Mouse (Mus musculus): Measurements from ENCODE around the gene Nme9. TPM values are rescaled to one million over a fixed set of nuclear protein-coding genes. Genes with fewer than 3 reads are reported as not detected.

Nme9 gene
- polyA plus RNA-seq, 1 experiment: not detected

- Histone ChIP-seq H3K4me2 (ENCODE audit: low read depth) (no peak overlapping the region), H3K79me2 (ENCODE audit: control insufficient read depth, insufficient read depth) (no peaks in the 10 kb centered on the region), H3K4me3 (no peak overlapping the region), H3K36me3 (ENCODE audit: control insufficient read depth, insufficient read depth) (peaks cover 22% of the 10 kb centered on the region), H3ac (ENCODE audit: control insufficient read depth, insufficient read length) (no peak overlapping the region), H3K27me3 (ENCODE audit: control insufficient read depth, insufficient read depth, insufficient read length) (no peaks in the 10 kb centered on the region)
- TF ChIP-seq CEBPB (IDR thresholded peaks at IDR 0.05; ENCODE audit: insufficient read depth, poor library complexity, severe bottlenecking) (no peak), POLR2AphosphoS2 (IDR thresholded peaks at IDR 0.05; ENCODE audit: insufficient read length, low read depth) (no peak)
Observed at GRCm38 (mm10) chr9:99505875-99506274, 54.6 kb downstream of the Nme9 start.

Other genes with a start within 250 kb of the Nme9 start
- not detected for gene Faiml, start 214.2 kb upstream of the Nme9 start, polyA plus RNA-seq (2012; fragmentation: generic; extraction: Trizol)
- 1.6 TPM for gene Cep70, start 208.1 kb upstream of the Nme9 start, polyA plus RNA-seq (2012; fragmentation: generic; extraction: Trizol)
- 0.01 TPM for gene Esyt3, start 92.9 kb upstream of the Nme9 start, polyA plus RNA-seq (2012; fragmentation: generic; extraction: Trizol)
- gene Mras, start 14.1 kb upstream of the Nme9 start, polyA plus RNA-seq (2012; fragmentation: generic; extraction: Trizol): 18.8 TPM
- 10.4 TPM for gene Armc8, start 117.4 kb downstream of the Nme9 start, polyA plus RNA-seq (2012; fragmentation: generic; extraction: Trizol)
- 7.5 TPM for gene Dbr1, start 124.3 kb downstream of the Nme9 start, polyA plus RNA-seq (2012; fragmentation: generic; extraction: Trizol)
- gene A4gnt, start 161.0 kb downstream of the Nme9 start, polyA plus RNA-seq (2012; fragmentation: generic; extraction: Trizol): not detected
- 6.5 TPM for gene Dzip1l, start 178.0 kb downstream of the Nme9 start, polyA plus RNA-seq (2012; fragmentation: generic; extraction: Trizol)

All from myocyte (in vitro differentiated cells).